Mouse (Mus musculus): Measurements from ENCODE around the gene Pip4k2b. TPM values are rescaled to one million over a fixed set of nuclear protein-coding genes. Genes with fewer than 3 reads are reported as not detected.
A peak's percentile ranks its signal among the peaks of the same experiment; 100 is the strongest.
"Not testable (repeated sequence)": the region's sequence is repeated elsewhere in the genome, so short reads cannot be mapped to it uniquely, and the experiment has no call there.

Pip4k2b gene
- total RNA-seq, 2 experiments from 2014 or later: 38.9 to 45.0 TPM

DNA sequence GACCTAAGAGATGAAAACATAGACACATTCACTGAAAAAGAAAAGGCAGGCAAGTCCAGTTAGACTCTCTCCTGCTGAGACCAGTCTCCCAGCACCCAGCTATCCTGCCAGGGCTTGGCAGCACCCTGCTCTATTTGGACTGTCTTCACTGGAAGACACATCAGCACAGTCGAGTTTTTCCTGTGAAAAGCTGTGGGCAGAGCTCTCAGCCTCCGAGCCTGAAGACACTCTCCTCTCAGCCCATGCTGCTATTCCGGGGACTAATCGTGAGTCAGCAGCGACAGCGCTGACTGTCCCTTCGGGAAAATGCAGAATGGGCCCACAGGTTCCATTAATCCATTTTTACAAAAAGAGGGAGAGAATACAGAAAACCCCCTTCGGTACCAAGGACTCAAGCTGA lies 8.8 kb upstream of the Pip4k2b start:
- no peak for DNase-seq

GRCm38 (mm10) chr11:97748496-97748895 lies 4.0 kb upstream of the Pip4k2b start:
- no peak for DNase-seq

GRCm38 (mm10) chr11:97747773-97748172 lies 3.3 kb upstream of the Pip4k2b start:
- DNase-seq: peak; percentile 35

DNA sequence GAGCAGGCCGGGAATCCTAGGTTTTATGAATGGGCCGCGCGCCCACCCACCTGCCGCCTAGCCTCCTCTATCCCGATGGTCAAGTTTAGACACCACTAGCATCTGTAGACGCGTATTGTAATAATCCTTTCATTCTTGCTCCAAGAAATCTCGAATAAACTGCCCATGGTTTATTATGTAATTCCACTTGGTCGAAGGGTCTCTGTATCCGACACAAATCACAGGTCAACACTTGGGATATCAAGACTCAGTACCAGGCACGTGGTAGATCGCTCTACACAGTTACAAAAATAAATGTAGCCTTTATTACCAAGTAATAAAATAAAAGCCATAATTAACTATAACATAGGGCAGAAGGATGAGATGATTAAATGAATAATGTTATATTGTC lies 822 bp upstream of the Pip4k2b start:
- DNase-seq: no peak

DNA sequence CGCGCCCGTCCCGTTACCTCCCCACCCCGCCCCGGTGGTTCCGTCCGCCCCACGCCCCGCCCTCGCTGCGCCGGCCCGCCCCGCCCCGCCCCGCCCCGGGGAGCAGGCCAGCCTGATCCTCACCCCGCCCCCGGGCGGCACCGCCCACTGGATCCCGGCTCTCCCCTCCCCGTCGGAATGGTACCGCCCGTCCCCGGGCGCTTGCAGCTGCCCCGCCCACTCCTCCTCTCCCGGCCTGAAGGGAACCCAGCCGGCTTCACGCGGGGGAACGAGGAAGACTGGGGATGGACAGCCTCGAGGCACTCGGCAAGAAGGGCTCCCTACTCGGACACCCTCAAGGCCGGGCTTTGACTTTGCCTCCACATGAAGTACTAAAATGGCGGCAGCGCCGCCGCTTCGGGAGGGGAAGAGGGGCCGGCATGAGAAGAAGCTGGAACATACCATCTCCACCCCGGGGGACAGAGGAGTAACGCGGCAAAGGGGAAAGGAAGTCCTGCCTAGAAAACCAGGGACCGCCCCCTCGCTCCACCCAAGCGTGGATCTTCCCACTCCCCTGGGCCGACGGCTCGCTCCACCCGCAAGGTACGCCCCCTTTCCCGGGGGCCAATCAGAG lies 320 bp upstream of the Pip4k2b start:
- peak; percentile 98 for DNase-seq

DNA sequence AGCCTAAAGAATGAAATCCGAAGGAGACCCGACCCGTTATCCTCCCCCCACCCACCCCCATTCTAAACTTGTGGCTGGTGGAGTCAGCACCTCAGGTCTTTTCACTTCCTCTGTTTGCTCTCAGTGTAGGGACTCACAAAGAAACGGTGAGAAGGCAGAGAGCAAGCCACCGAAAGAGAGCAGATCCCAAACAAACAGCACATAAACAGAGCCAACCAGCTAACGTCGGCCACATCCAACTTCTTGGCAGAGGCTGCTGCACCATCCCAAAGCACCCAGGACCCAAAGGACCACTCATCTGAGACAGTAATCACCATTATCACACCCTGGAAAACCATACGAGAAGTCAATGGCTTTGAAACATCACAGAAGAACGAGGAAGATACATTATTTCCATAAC lies 1.1 kb downstream of the Pip4k2b start:
- no peak for DNase-seq

DNA sequence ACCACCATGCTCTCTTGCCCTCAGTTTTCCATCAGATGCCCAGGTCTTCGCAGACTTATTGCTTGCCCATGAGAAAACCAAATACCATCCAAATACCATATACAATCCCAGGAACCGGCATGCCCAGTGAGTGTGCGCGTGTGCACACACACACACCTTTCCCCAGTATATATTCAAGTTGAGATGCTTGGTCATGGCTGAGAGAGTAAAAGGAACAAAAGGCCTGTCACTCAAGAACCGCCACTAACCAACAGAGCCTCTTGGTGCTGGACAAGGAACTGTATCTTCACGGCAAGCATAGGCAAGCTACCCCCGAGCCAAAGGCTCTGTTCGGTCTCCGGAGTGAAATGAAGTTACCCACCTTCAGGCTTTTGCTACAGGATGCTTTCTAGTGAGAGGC lies 1.9 kb downstream of the Pip4k2b start:
- no peak for DNase-seq

- no peak for DNase-seq
Observed at GRCm38 (mm10) chr11:97742157-97742556, 2.3 kb downstream of the Pip4k2b start.

- DNase-seq: no peak
Observed at GRCm38 (mm10) chr11:97740190-97740589, 4.3 kb downstream of the Pip4k2b start.

GRCm38 (mm10) chr11:97739155-97739554 lies 5.3 kb downstream of the Pip4k2b start:
- DNase-seq: no peak

DNA sequence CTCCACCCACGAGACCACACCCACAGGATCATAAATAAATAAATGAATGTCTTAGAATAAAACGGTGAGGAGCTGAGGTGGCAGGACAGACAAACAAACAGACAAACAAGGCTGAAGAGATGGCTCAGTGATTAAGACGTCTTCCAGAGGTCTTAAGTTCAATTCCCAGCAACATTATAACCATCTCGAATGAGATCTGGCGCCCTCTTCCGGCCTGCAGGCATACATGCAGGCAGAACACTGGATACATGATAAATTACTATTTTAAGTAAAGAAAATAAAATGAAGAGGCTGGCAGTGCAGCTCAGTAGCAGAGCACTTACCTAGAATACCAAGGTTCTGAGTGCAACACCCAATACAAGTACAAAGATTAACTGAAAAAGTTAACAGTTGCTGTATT lies 5.8 kb downstream of the Pip4k2b start:
- DNase-seq: no peak

- DNase-seq: no peak
Observed at GRCm38 (mm10) chr11:97737600-97737999, 6.9 kb downstream of the Pip4k2b start.

GRCm38 (mm10) chr11:97736645-97737044 lies 7.9 kb downstream of the Pip4k2b start:
- no peak for DNase-seq

DNA sequence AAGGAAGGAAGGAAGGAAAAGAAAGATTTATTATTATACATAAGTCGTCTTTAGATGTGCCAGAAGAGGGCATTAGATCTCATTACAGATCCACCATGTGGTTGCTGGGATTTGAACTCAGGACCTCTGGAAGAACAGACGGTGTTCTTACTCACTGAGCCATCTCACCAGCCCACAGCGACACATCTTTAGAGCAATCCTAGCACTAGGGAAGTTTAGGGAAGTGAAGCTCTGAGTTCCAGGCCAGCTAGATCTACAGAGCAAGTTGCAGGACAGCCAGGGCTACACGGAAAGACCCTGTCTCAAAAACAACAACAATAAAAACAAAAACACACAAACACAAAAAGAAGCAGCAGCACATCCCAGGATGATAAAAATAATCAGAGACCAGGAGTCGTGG lies 9.7 kb downstream of the Pip4k2b start:
- DNase-seq: not testable (repeated sequence)

DNA sequence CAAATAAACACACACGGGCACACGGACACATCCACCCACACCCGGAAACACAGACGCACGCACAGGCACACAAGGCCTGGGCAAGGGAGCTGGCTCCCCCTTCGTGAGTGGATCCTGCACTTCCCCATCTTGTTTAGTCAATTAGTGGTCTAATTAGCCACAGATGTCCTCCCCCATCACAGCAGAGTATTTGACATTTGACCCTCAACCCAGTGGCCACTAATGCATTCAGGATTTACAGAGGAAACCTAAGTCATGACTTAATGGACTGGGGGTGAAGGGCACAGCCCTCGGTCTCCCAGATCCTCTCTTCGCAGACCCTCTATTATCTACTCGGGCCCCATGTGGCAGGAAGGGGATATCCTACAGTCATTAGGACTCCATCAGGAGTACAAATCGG lies 10.8 kb downstream of the Pip4k2b start:
- DNase-seq: no peak

DNA sequence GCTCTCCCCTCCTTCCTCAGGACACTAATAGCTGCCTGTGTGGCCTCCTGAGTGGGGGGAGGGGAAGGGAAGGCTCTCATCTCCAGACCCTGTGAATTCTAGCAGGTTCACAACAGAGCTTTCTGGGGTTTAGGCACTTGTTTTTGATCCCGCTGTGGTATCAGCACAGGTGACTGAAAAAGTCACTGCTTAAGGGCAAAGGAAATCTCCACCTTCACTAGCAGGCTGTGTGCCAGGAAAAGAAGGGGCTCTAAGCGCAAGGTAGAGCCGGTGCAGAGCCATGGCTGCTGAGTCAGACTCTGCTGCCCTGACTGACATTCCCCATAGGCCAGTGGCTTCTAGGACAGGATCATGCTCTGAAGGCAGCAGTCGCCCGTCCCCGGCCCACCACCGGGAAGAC lies 15.8 kb downstream of the Pip4k2b start:
- DNase-seq: no peak

GRCm38 (mm10) chr11:97728311-97728710 lies 16.2 kb downstream of the Pip4k2b start:
- no peak for DNase-seq

DNA sequence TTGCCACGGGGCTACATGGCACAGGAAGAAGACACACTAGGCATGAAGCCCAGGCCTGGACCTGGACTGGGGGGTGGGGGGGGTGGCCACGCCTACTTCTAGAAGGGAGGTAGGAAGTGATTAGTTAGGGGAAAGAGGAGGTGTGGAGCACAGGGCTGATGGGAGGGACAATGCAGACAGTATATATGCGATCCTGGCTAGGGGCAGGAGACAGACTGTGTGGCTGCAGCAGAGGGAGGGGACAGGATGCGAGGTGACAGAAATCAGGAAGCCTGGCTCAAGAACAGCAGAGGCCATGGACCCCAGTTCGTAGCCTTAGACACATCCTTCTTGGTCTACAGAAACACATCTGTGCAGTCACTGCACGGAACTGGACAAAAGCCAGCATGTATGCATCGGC lies 20.8 kb downstream of the Pip4k2b start:
- no peak for DNase-seq

DNA sequence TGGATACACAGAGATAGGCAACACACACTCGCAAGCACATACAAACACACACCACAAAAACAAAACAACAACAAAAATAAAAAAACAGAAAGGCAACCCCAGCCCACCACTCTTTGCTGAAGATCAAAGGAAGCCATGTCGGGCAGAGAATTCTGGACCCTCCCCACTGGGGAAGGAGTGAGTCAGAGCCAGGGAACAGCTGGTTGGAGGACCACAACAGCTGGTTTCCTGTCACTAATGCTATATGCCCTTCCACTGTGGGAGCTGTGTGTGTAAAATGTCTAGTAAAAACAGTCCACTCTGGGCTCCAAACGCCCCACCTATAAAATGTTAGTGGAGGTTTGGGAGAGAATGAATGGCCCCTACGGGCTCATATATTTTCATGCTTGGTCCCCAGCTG lies 23.2 kb downstream of the Pip4k2b start:
- DNase-seq: no peak

DNA sequence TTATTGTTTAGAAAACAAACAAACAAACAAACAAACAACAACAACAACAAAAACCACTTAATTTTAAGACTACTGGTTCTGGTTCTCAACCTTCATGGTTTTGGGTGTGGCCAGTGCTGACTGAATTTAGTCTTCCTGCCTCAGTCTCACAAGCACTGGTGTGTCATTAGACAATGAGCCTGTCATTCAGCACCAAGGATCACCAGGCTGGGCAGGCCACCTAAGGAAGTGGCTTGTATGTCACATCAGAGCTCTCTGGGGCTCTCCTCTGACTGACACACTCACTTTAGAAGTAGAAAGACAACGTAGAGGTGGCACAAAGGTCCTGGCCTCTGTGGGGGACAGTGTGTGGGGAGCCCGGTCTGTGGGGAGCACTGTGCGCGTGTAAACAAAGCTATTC lies 25.5 kb downstream of the Pip4k2b start:
- no peak for DNase-seq

DNA sequence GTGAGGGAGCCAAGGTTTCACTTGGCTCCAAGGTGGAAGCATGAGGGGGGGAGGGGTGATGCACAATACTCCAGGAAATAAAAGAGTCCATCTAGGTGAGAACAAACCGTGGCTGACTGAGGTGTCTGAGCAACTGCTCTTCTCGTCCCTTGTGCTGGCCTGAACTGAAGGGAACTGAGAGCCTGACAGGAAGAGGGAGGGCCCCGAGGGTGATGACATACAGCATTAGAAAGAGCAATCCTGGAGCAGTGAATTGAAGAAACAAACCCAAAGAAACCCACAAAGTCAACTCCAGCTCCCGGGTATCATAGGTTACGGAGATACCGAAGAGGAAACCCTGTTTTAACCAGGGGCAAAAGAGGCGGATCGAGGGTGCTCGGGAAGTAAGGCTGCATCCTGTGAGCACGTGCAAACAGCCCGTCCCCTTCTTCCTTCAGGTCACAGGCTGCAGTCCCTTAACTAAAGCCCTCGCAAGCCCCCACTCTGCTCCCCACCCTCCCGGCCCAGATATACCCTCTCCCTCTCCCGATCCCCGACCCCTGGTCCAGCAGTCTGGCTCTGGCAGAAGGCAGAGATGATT lies 26.1 kb downstream of the Pip4k2b start:
- DNase-seq: no peak

GRCm38 (mm10) chr11:97717369-97718280 lies 26.9 kb downstream of the Pip4k2b start:
- no peak for DNase-seq

GRCm38 (mm10) chr11:97716021-97716420 lies 28.5 kb downstream of the Pip4k2b start:
- DNase-seq: peak; percentile 15
